Mouse (Mus musculus): ENCODE data around the gene Fbxo10. TPM values are rescaled to one million over a fixed set of nuclear protein-coding genes. Genes with fewer than 3 reads are reported as not detected.
A peak's percentile ranks its signal among the peaks of the same experiment; 100 is the strongest.
"Not testable (repeated sequence)": the region's sequence is repeated elsewhere in the genome, so short reads cannot be mapped to it uniquely, and the experiment has no call there.

Gene Fbxo10
- polyA plus RNA-seq, 1 experiment from 2014 or later: 13.3 TPM

DNA sequence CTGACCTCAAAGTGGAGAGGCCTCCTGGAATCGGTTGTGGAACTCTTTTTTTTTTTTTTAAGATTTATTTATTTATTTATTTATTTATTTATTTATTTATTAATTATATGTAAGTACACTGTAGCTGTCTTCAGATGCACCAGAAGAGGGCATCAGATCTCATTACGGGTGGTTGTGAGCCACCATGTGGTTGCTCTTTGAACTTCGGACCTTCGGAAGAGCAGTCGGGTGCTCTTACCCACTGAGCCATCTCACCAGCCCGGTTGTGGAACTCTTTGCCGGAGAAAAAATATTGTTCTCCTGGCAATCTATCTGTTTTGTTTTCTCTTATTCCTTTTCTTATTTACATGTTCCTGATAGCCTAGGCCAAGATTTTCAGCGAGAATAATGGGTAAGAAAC lies 45.5 kb downstream of the Fbxo10 start:
- not testable (repeated sequence) for H3K4me2 ChIP-seq (ENCODE audit: low read depth, low read length, severe bottlenecking); DNase-seq (ENCODE audit: low spot score); H3K27ac ChIP-seq (ENCODE audit: low read depth, low read length); H3K9me3 ChIP-seq (ENCODE audit: control insufficient read depth, low read length); ATAC-seq (replicated peaks; ENCODE audit: low FRiP score); H3K4me3 ChIP-seq (ENCODE audit: low read depth, low read length); H3K27me3 ChIP-seq (ENCODE audit: control insufficient read depth, insufficient read depth, low read length); H3K4me1 ChIP-seq (replicated peaks; ENCODE audit: control insufficient read depth, insufficient read depth, low read length); H3K9ac ChIP-seq (ENCODE audit: low read length); H3K36me3 ChIP-seq (ENCODE audit: control insufficient read depth, insufficient read depth, low read length)
- 68% methylated on average over 8 of the region's 8 CpGs for WGBS

DNA sequence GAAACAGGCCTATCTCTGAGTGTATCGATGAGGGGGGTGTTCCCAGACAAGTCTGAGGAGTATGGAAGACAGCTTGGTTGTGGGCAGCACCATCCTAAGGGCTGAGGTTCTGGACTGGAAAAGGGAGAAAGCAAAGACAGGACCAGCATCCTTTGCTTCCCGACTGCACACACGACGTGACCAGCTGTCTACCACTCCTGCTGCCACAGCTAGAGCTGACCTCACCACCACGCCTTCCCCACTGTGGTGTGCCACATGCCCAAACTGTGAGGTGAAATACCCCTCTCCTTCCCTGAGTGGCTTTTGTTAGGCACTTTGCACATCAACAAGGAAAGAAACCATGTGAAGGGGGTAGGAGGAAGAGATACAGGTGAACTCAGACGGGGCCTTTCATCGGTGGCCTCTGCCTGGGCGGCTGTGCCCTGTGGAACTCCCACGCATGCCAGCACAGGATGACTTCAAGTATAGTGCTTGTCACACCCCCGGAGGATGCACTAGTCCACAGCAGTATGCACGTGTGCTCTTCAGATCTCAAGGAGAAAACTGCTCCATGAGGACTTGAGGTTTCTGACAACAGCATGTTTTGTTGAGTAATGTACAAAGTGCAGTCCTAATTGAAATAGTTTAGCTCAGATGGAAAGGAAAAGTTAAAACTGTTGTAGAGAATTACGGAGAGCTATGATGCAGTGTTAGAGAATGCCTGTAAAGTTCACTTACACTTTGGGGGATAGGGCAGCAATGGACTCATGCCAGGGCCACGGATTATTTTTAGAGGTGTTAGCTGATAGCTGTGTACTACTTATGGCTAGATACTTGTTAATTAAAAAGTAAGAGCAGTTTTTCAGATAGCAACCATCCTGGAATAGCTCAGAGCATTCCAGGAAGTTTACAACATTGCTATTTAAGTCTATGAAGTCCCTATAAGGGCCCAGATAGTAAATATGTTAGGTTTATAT lies 46.7 kb downstream of the Fbxo10 start:
- Histone ChIP-seq H3K9me3 (ENCODE audit: control insufficient read depth, low read length) (no peaks in the 10 kb centered on the region), H3K4me2 (ENCODE audit: low read depth, low read length, severe bottlenecking) (no peak overlapping the region), H3K27ac (ENCODE audit: low read depth, low read length) (no peak overlapping the region), H3K9ac (ENCODE audit: low read length) (no peak overlapping the region), H3K27me3 (ENCODE audit: control insufficient read depth, insufficient read depth, low read length) (no peaks in the 10 kb centered on the region), H3K36me3 (ENCODE audit: control insufficient read depth, insufficient read depth, low read length) (no peaks in the 10 kb centered on the region; the same call in 1 of the 2 replicates), H3K4me1 (replicated peaks; ENCODE audit: control insufficient read depth, insufficient read depth, low read length) (no peaks in the 10 kb centered on the region), H3K4me3 (ENCODE audit: low read depth, low read length) (no peak overlapping the region)
- ATAC-seq (replicated peaks; ENCODE audit: low FRiP score) (no peak), DNase-seq (ENCODE audit: low spot score) (no peak)
- WGBS: 93% methylated on average over 13 of the region's 13 CpGs

DNA sequence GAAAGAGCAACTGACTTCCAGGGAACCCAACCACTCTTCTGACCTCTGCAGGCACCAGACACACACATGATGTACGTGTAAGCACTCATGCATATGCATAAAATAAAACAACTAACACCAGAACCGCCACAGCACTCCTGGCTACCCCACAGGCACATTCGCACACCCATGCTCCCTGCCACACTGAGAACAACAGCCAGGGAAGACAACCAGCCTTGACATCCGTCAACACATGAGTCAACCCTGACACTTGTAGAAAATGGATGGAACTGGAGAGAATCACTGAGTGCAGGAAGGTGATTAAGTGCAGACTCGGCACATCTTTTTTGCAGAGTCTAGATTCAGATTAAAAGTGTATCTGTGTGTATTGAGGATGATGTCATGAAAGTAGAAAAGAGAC lies 47.8 kb downstream of the Fbxo10 start:
- Histone ChIP-seq H3K4me1 (replicated peaks; ENCODE audit: control insufficient read depth, insufficient read depth, low read length) (no peaks in the 10 kb centered on the region), H3K9me3 (ENCODE audit: control insufficient read depth, low read length) (no peaks in the 10 kb centered on the region), H3K27me3 (ENCODE audit: control insufficient read depth, insufficient read depth, low read length) (no peaks in the 10 kb centered on the region), H3K27ac (ENCODE audit: low read depth, low read length) (no peak overlapping the region), H3K9ac (ENCODE audit: low read length) (no peak overlapping the region), H3K4me2 (ENCODE audit: low read depth, low read length, severe bottlenecking) (no peak overlapping the region), H3K4me3 (ENCODE audit: low read depth, low read length) (no peak overlapping the region), H3K36me3 (ENCODE audit: control insufficient read depth, insufficient read depth, low read length) (peaks cover 4% of the 10 kb centered on the region; the same call in 1 of the 2 replicates)
- 82% methylated on average over 5 of the region's 5 CpGs for WGBS
- ATAC-seq (replicated peaks; ENCODE audit: low FRiP score): no peak
- DNase-seq (ENCODE audit: low spot score): no peak

DNA sequence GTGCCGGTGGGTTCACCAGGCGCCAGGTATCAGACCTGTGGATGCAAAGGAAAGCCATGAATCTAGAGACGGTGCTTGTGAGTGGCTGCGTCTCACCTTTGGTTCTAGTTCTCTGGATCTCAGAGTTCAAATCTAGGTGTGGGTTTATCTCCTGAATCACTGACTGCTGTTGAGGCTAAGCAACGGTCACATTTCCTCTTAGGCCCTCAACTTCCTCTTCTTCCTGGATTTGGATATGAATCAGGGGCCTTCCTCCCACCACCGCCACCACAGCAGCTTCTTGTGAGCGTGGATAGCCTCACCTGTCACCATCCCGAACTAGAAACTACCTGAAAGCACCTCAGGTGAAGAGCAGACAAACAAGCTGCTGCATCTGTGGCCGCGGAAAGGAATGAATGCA lies 48.4 kb downstream of the Fbxo10 start:
- Histone ChIP-seq H3K9me3 (ENCODE audit: control insufficient read depth, low read length) (no peaks in the 10 kb centered on the region), H3K9ac (ENCODE audit: low read length) (no peak overlapping the region), H3K27me3 (ENCODE audit: control insufficient read depth, insufficient read depth, low read length) (no peaks in the 10 kb centered on the region), H3K36me3 (ENCODE audit: control insufficient read depth, insufficient read depth, low read length) (peaks cover 4% of the 10 kb centered on the region; the same call in 1 of the 2 replicates), H3K4me1 (replicated peaks; ENCODE audit: control insufficient read depth, insufficient read depth, low read length) (no peaks in the 10 kb centered on the region), H3K4me2 (ENCODE audit: low read depth, low read length, severe bottlenecking) (no peak overlapping the region), H3K27ac (ENCODE audit: low read depth, low read length) (no peak overlapping the region), H3K4me3 (ENCODE audit: low read depth, low read length) (no peak overlapping the region)
- 96% methylated on average over 10 of the region's 10 CpGs for WGBS
- no peak for DNase-seq (ENCODE audit: low spot score)
- no peak for ATAC-seq (replicated peaks; ENCODE audit: low FRiP score)

DNA sequence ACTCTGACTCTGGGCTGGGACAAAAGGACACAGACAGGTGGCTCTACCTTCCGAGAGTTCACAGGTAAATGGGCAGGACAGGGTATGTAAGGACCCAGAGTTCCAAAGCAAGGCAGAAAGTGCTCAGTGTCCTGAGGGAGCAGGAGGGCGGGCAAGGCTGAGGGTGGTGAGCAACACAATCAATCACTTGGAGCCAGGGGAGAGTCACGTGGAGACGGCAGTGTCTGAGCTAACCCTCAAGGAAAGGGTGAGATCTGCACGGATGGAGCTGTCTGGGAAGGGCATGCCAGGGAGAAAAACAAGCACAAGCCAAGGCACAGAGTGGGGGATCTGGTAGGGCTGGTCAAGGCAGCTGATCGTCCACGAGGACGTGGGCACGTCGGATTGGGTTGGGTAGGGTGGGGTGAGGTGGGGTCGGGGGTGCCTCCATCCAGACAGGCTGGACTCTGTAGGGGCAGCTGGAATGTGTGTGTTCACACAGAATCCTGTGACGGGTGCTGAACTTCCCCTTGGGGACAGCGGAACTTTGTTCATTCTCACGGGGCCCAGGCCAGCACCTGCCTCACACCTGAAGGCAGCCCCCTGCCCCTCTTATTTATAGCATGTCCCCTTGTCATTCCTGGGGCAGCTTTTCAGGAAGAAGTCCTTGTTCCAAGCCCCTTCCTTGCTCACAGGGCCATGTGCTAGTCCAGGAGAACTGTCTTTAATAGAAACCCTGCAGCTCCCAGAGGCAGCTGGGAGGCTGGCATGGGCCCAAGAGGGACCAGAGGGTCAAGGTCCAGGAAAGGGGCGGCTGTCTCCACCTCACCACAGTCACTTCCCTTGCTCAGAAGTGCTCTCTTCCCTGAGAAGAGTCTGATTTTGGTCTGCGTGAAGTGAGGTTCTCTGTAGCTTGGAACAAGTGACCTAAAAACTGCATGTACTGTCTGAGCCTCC lies 49.4 kb downstream of the Fbxo10 start:
- no peaks in the 10 kb centered on the region for H3K9me3 ChIP-seq (ENCODE audit: control insufficient read depth, low read length)
- H3K27me3 ChIP-seq (ENCODE audit: control insufficient read depth, insufficient read depth, low read length): no peaks in the 10 kb centered on the region
- no peak overlapping the region for H3K9ac ChIP-seq (ENCODE audit: low read length)
- no peak overlapping the region for H3K27ac ChIP-seq (ENCODE audit: low read depth, low read length)
- H3K4me1 ChIP-seq (replicated peaks; ENCODE audit: control insufficient read depth, insufficient read depth, low read length): no peaks in the 10 kb centered on the region
- ATAC-seq (replicated peaks; ENCODE audit: low FRiP score) (no peak), DNase-seq (ENCODE audit: low spot score) (no peak)
- peaks cover 4% of the 10 kb centered on the region; the same call in 1 of the 2 replicates for H3K36me3 ChIP-seq (ENCODE audit: control insufficient read depth, insufficient read depth, low read length)
- WGBS: 89% methylated on average over 16 of the region's 16 CpGs
- H3K4me2 ChIP-seq (ENCODE audit: low read depth, low read length, severe bottlenecking): no peak overlapping the region
- H3K4me3 ChIP-seq (ENCODE audit: low read depth, low read length): no peak overlapping the region

DNA sequence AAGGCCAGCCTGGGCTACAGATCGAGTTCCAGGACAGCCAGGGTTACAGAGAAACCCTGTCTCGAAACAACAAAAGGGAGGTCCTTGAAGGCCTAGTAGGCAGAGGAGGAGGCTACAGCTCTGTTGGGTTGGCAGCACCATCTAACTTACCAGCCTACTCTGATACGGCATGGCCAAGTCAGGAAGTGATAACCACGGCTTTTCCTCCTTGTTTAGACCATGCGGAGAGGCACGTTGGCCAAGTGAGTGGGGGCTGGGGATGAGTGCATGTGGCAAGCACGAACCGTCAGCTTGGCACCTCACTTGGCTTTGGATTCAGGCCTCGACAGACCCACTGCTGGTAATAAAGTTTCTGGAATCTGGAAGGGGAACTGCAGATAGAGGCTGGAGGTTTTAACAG lies 51.8 kb downstream of the Fbxo10 start:
- H3K27ac ChIP-seq (ENCODE audit: low read depth, low read length): no peak overlapping the region
- H3K9ac ChIP-seq (ENCODE audit: low read length): no peak overlapping the region
- H3K4me2 ChIP-seq (ENCODE audit: low read depth, low read length, severe bottlenecking): no peak overlapping the region
- H3K36me3 ChIP-seq (ENCODE audit: control insufficient read depth, insufficient read depth, low read length): peaks cover 4% of the 10 kb centered on the region; the same call in 1 of the 2 replicates
- no peaks in the 10 kb centered on the region for H3K27me3 ChIP-seq (ENCODE audit: control insufficient read depth, insufficient read depth, low read length)
- H3K4me3 ChIP-seq (ENCODE audit: low read depth, low read length): no peak overlapping the region
- no peaks in the 10 kb centered on the region for H3K4me1 ChIP-seq (replicated peaks; ENCODE audit: control insufficient read depth, insufficient read depth, low read length)
- H3K9me3 ChIP-seq (ENCODE audit: control insufficient read depth, low read length): no peaks in the 10 kb centered on the region
- 91% methylated on average over 9 of the region's 9 CpGs for WGBS
- ATAC-seq (replicated peaks; ENCODE audit: low FRiP score): no peak
- no peak for DNase-seq (ENCODE audit: low spot score)

DNA sequence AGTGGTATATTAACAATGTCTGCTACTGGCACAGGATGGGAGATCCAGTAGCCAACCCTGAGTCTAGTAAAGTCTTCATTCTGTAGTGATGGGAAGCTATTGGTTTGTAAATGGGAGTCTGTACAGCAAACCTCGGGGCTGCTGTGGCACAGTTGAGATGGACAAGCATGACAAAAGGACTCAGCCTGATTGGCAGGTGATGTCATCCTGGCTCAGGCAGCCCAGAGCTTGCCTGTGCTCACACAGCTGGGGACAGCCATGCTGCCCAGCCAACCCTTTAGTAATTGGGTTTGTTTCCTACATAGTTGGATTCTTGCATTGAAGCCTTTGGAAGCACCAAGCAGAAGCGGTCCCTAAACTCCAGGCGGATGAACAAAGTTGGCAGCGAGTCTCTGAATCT lies 57.9 kb downstream of the Fbxo10 start:
- Histone ChIP-seq H3K27ac (ENCODE audit: low read depth, low read length) (no peak overlapping the region), H3K36me3 (ENCODE audit: control insufficient read depth, insufficient read depth, low read length) (no peaks in the 10 kb centered on the region; the same call in 1 of the 2 replicates), H3K4me3 (ENCODE audit: low read depth, low read length) (no peak overlapping the region), H3K27me3 (ENCODE audit: control insufficient read depth, insufficient read depth, low read length) (no peaks in the 10 kb centered on the region), H3K4me2 (ENCODE audit: low read depth, low read length, severe bottlenecking) (no peak overlapping the region), H3K9me3 (ENCODE audit: control insufficient read depth, low read length) (no peaks in the 10 kb centered on the region), H3K9ac (ENCODE audit: low read length) (no peak overlapping the region), H3K4me1 (replicated peaks; ENCODE audit: control insufficient read depth, insufficient read depth, low read length) (no peaks in the 10 kb centered on the region)
- ATAC-seq (replicated peaks; ENCODE audit: low FRiP score) (no peak), DNase-seq (ENCODE audit: low spot score) (peak; percentile 48)
- 90% methylated on average over 4 of the region's 4 CpGs for WGBS

DNA sequence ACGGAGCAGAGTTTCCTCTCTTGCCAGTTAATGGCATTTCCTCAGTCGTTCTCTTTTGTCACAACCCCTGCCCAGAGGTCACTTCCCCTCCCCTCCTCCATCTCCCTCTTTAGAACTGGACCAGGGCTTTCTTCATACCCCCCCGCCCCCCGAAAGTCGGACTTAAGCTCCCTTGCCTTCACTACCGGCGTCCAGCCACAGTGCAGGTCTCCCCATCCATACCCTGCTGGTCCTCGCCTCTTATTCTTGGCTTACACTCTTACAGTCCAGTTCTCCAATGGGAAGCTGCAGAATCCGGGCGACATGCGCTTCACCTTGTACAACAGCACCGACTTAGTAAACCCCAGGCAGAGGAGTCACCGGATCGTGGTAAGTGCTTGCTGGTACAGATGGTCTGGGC lies 65.4 kb downstream of the Fbxo10 start:
- DNase-seq (ENCODE audit: low spot score) (peak; percentile 52), ATAC-seq (replicated peaks; ENCODE audit: low FRiP score) (peak; percentile 40)
- no peaks in the 10 kb centered on the region; the same call in 1 of the 2 replicates for H3K36me3 ChIP-seq (ENCODE audit: control insufficient read depth, insufficient read depth, low read length)
- 3% methylated on average over 14 of the region's 14 CpGs for WGBS
- H3K4me3 ChIP-seq (ENCODE audit: low read depth, low read length): peak overlapping the region; percentile 64
- no peaks in the 10 kb centered on the region for H3K9me3 ChIP-seq (ENCODE audit: control insufficient read depth, low read length)
- H3K9ac ChIP-seq (ENCODE audit: low read length): peak overlapping the region; percentile 62
- H3K27ac ChIP-seq (ENCODE audit: low read depth, low read length): no peak overlapping the region
- peak overlapping the region; percentile 89 for H3K4me2 ChIP-seq (ENCODE audit: low read depth, low read length, severe bottlenecking)
- H3K27me3 ChIP-seq (ENCODE audit: control insufficient read depth, insufficient read depth, low read length): no peaks in the 10 kb centered on the region
- peaks cover 7% of the 10 kb centered on the region for H3K4me1 ChIP-seq (replicated peaks; ENCODE audit: control insufficient read depth, insufficient read depth, low read length)
